Mouse (Mus musculus) fibroblast of lung, adult 2 months (primary cell): Measurements from ENCODE around the gene Nubp2.

Experiments used
- DNase-seq: peaks from one replicate; pipeline ENCODE4 v3.0.0-alpha.2; 2011; ENCODE audit warnings: low read depth

Gene Nubp2

GRCm38 (mm10) chr17:24860076-24860475 lies 26.1 kb downstream of the Nubp2 start:
- no peak for DNase-seq

- no peak for DNase-seq
These were observed 27.2 kb downstream of the Nubp2 start for GRCm38 (mm10) chr17:24858967-24859366.

- no peak for DNase-seq
These were observed 28.2 kb downstream of the Nubp2 start for GRCm38 (mm10) chr17:24857831-24858470.

GRCm38 (mm10) chr17:24856589-24856988 lies 29.6 kb downstream of the Nubp2 start:
- DNase-seq: no peak

GRCm38 (mm10) chr17:24855838-24856464 lies 30.2 kb downstream of the Nubp2 start:
- peak; percentile 37 for DNase-seq

- DNase-seq: no peak
These were observed 34.6 kb downstream of the Nubp2 start for GRCm38 (mm10) chr17:24851381-24852125.

GRCm38 (mm10) chr17:24850773-24851127 lies 35.4 kb downstream of the Nubp2 start:
- DNase-seq: no peak

GRCm38 (mm10) chr17:24850065-24850772 lies 35.9 kb downstream of the Nubp2 start, which contains the start of gene Fahd1:
Gene Fahd1, minus strand, starts transcription at chr17:24850364.
- peak; percentile 97 for DNase-seq

- DNase-seq: no peak
These were observed 36.5 kb downstream of the Nubp2 start for GRCm38 (mm10) chr17:24849733-24850064.

GRCm38 (mm10) chr17:24848600-24849031 lies 37.5 kb downstream of the Nubp2 start:
- DNase-seq: no peak

GRCm38 (mm10) chr17:24847386-24847785 lies 38.8 kb downstream of the Nubp2 start:
- no peak for DNase-seq

- no peak for DNase-seq
These were observed 41.6 kb downstream of the Nubp2 start for GRCm38 (mm10) chr17:24844525-24844924.

GRCm38 (mm10) chr17:24842631-24843030 lies 43.5 kb downstream of the Nubp2 start:
- no peak for DNase-seq

- DNase-seq: no peak
These were observed 45.0 kb downstream of the Nubp2 start for GRCm38 (mm10) chr17:24841133-24841532.

GRCm38 (mm10) chr17:24840341-24840740 lies 45.8 kb downstream of the Nubp2 start:
- DNase-seq: no peak

- DNase-seq: no peak
These were observed 46.3 kb downstream of the Nubp2 start, which contains the start of gene Hagh for GRCm38 (mm10) chr17:24839842-24840241. Gene Hagh, plus strand, starts transcription at chr17:24840143.
